Mouse (Mus musculus): ENCODE measurements around the gene Cars2.
"Not testable (repeated sequence)": the region's sequence is repeated elsewhere in the genome, so short reads cannot be mapped to it uniquely, and the experiment has no call there.

Gene Cars2

DNA sequence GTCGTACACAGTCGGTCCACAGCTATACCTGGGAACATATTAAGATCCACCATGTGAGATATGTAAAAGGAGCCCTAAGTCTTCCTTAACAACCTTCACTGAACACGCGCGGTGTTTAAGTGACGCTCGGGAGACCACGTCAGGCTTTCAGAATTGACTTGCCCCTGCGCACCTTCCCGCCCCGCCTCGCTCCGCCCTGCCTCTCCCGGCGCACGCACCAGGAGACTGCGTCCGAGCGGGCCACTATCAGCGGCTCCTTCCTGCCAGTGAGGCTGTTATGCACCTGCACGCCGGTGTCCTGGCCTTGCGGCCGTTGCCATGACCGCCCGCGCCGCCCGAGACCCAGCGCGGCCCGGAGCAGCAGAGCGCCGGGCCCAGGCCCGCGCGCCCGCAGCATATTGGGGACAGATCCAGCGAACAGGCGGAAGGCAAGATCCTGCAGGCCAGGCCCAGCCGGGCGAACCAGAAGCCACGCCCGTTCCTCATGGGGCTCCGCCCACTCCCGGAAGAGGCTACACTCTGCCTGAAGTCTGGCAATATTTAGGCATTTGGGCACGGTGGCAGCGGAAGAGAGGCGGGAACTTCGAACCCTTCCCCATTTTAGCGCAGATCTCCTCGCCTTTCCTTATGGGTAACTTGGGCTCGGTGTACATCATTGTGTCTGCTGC, at the start of gene Cars2:
Cars2 (minus strand) TSS at position 503 of the 668 bp plus-strand sequence.
- DNase-seq (ENCODE audit: low read depth) = peak; percentile 95

DNA sequence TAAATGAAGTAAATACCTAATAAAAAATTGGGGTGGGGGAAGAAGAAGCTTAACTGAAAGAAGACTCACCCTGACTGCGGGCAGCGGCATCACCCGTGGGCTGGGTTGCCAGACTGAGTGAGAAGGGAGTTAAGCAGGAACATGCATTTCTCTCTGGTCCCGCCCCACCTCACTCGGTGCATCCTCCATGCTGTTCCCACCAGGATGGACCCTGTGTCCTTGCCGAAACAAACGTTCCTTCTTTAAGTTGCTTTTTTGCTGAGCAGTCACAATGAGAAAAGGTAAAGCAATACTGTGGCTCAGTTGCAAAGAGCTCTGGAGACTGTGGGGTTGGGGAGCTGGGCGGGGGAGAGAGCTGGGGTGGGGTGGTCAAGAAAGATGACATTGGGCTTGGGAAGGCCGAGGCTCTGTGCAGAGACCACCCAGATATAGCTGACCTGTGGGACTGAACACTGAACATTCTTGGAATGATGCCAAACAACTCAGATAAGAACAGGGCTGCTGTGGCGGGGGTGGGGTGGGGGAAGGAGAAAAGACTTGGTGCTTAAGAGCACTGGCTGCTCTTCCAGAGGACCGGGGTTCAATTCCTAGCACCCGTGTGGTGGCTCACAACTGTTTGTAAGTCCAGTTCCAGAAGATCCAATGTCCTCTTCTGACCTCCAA, 42.8 kb upstream of the Cars2 start:
- no peak for DNase-seq (ENCODE audit: low read depth)

DNA sequence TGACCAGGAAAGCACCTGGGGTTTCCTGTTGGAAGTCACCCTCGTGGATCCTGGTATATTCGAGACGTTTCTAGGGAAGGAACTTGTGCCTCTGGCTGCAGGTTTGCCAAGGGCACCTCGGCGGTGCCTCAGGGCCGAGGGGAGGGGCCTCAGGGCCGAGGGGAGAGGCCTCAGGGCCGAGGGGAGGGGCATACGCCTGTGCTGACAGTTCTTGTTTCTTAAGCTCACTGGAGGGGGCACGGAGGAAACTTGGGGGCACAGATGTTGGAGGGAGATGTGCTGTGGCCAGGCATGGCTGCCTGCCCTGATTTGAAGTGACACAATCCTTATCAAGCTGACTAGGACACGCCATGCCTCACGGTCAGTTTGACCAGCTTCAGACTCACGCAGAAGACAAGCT, 41.7 kb upstream of the Cars2 start:
- DNase-seq (ENCODE audit: low read depth) = peak; percentile 16

DNA sequence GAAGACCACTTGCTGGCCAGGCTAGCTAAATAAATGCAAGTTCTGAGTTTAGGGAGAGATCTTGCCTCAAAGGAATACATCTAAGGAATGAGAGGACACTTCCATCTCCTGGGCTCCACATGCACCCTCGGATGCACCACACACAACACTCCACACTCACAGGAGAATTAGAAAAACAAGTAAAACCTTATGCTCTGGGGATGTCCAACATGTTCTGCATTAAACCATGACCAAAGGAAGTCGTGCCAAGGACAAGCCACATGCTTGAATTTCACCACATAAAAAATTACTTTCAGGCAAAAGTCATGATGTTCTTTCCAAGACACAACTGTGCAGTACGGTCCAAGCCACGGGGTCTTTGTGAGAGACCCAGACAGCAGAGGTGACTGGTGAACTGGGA, 41.3 kb upstream of the Cars2 start:
- DNase-seq (ENCODE audit: low read depth) = no peak

DNA sequence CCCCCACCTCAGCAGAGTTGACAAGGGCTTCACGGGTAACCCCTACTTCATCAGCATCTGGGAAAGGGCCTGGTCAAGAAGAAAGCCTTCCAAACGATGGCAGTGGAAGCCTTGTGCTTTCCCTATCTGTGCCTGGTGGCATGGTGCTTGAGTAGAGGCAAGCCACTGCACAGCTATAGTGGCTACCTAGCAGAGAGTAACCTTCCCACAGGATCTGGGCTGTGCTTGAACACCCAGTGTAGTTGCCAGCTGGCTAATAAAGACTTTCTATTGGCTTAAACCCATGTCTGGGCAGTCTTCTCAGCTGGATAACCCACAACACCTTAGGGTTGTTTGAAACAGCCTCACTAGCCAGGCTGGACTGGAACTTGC, 35.8 kb upstream of the Cars2 start:
- no peak for DNase-seq (ENCODE audit: low read depth)

DNA sequence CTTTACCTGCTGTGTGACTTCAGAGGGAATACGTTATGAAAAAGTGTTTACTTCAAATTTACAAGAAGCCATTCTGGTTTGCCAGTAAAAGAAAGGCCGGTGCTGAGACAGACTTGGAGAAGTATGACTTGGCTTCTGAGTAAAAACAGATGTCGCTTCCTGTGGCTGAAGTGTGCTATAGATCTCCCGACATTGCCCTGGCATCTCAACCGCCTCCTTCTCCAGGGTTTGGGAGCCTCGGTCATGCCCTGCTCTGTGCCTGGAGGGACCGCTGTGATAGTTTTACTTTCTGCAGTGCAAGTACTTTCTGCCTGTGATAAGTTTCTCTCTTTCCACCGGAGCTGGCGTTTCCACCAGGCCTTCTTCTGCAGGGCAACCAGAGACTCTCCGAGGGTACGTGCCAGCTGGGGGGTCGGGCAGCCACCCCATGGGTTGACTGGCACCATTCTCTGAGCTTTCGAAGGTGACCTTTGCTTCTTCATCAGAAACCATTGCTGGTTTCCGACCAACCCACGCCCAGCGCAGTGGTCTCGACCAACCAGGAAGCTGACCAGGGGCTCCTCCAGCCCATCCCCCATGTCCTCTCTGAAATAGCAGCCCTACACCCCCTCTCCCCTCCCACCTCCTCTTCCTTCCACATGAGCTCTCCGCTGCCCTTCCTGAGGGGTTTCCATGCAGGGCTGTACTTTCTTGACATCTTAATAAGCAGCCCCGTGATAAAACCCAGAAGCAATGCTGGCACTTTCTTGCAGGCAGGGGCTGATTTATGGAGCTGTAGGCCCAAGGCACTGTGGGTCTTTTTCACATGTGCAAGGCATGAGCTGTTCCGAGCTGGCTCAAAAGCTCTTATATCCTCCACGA, 35.2 kb upstream of the Cars2 start:
- no peak for DNase-seq (ENCODE audit: low read depth)

DNA sequence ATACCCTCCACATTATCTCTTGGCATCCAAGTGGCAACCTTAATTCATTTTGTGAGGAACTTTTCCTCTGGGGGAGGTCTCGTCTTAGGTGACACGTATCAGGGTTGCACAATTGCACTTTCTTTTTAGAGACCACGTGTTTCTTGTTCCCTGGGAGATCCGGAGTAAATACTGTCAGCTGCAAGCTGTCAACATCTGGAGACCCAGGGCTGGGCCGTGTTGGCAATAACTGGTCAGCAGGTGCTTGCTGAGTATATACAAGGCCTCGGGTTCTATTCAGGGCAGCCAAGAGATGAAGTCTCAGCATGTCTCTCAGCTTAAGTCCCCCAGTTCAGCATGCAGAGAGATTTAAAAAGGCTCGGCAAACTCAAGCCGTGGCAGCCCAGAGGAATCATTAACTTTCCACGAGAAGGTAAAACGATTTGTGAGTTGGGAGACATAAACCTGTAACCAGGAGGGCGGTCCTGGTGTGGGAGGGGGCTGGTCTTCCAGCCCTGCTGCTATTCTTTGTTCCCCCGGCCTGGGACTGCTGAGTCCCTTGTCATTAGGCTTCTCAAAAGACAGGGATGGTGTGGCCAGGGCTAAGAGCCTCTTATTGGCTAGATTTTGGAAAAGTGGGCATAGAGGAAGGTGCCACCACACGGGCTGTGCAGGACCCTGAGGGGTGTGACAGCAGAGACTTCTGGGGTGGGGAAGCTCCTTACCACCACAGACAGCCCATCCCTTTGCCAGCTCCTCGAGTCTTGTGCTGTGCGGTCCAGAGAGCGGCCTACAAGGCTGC, 25.2 kb upstream of the Cars2 start:
- DNase-seq (ENCODE audit: low read depth) = no peak

DNA sequence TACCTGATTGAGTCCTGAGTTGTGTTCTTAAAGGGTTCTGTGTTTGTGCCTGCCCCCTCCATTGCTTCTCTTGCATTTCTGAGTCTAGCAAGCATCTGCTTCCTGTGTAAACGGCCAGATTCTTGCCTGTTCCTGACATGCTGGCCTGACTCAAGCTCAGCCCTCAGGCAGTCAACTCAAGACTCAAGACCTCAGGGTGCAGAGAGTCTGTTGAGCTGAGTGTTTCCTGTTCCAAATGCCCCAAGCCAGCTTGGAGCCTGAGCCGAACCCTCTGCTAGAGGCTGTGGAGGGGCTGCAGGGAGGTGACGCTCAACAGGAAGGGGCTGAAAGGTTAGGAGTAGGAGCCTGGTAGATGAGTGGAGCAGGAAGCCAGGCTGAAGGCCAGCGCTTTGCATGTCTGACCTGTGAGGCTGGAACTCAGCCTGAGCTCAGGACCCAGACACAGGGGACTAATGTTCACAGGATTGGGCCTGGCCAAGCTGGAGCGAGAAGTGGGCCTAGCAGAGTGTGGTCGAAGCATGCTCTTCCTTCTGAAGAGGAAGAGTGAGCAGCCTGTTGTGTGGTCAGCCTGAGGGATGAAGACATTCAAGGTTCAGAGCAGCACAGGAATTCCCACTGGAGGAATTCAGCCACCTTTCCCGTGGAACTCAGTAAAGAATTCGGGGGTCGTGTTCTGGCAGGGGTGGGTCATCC, 24.5 kb upstream of the Cars2 start:
- no peak for DNase-seq (ENCODE audit: low read depth)

DNA sequence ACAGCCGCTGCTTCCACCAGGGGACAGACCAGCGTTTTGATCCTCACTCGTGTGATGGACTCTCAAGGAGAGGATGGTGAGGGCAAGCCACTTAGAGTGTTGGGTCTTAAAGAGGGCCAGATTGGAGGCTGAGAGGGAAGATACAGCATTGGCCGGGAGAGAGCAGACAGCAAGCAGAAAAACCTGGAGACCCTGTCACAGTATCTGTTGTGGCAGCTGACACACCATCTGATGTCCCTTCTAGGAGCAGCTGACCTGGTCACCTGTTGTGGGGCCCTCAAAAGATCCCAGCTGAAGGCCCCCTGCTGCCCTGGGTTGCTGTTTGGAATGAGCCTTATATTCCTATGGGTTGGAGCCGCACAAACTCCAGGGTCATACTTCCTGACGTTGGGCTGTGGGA, 21.8 kb upstream of the Cars2 start:
- DNase-seq (ENCODE audit: low read depth) = no peak

DNA sequence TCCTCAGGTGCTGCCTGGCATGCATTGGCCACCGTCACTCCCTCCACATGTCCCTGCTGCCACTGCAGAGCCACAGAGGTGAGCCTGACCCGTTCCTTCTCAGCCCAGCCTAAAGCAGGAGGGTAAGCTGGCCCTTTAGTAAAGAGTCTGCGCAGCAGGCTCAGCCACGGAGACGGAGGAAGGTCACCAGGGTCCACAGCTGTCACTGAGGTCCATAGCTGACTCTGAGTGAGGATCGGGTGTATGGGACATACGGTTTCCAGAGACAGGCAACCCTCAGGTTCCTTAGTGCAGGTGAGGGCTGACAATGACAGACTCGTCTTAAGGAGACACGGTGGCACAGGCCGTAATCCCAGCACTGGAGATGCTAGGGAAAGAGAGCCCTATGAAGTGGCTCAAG, 21.4 kb upstream of the Cars2 start:
- no peak for DNase-seq (ENCODE audit: low read depth)

DNA sequence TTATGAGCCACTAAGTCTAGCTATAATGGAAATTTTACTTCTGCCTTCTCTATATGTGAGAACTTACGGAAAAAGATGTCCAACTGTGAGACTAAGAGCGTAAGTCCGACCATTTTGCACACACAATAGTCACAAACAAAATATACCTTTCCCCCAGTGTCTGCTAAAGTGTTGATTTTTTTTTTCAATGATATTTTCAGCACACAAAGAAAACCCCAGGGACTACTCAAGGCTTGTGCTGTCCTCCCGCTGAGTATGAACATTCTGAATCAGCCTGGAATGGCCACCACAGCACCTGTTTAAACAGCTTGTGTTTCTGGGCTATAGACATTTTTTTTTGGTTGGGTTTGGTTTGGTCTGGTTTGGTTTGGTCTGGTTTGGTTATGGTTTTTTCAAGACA, 20.2 kb upstream of the Cars2 start:
- no peak for DNase-seq (ENCODE audit: low read depth)

DNA sequence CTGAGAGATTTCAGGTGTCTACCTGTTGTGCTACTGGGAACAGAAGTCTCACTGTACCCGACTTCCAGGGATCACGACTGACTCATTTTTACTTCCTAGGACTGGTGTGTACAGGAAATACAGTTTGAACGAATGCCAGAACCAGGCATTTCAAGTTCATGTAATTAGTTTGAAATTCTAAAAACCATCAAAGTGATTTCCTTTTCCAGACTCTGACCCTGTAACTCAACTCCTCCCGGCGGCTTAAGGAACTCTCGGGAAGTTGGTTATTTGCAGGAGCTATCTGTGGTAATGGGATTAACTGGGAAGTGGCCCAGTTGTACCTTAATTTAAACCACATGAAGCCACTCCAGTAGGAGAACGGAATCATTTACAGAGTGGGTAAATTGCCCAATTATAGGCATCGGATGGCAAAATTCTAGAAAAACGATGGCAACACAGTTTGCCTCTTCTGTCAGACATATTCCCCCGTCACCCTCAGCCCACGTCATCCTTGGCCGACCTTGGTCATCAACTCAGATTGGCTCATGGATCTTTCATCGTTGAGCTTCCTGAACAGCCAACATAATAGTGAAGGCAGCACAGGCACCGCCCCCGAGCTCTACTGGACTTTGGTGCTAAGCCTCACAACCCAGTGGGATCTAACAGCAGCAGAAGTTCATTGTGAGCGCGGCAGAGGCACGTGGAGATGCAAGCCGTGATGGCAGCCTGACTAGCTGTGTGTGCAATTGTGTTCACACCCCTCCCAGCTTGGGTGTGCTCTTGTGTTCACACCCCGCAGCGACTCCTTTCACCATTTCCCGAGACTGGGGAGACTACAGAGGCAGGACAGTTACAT, 18.9 kb upstream of the Cars2 start:
- no peak for DNase-seq (ENCODE audit: low read depth)

DNA sequence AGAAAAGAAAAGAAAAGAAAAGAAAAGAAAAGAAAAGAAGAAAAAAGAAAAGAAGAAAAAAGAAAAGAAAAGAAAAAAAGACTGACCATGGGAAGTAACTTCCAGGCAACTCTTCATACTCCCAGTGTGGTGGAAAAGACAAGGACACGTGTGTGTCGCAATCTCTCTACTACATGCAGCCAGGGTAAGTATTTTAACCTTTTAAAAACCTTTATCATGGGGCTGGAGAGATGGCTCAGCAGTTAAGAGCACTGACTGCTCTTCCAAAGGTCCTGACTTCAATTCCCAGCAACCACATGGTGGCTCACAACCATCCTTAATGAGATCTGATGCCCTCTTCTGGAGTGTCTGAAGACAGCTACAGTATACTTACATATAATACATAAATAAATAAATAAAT, 17.6 kb upstream of the Cars2 start:
- not testable (repeated sequence) for DNase-seq (ENCODE audit: low read depth)

DNA sequence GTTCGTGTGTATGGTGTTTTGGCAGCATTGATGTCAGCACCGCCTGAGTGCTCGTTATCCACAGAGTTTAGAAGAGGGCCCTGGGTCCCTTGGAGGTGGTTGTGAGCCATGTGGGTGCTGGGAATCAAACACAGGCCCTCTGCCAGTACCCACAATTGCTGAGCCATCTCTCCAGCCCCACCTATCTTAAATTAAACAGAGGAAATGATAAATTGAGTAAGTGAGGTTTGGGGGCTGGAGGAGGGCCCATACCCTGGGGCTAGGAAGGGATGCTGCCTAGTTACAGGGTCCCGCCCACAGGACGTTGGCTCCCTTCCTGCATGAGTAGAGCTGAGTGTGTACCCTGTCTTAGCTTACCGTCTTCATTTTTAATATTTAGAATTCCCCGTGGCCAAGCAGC, 14.1 kb upstream of the Cars2 start:
- no peak for DNase-seq (ENCODE audit: low read depth)

DNA sequence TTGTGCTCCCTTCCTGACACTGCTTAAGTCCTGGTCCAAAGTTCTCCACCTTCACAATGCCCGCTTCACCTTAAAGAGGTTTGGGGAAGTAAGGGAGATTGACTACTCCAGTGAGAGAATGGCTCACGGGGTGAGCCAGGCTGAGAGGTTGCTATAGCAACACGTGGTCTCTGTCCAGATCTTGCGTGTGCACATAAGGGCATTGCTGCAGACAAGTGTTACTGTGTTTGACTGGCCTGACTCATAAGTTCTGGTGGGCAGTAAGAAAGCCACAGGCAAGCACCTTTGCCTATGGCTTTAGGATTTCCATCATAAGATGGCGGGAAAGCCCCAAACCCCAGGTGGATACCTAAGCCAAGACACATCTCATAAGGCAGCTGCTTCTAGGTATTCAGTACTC, 13.7 kb upstream of the Cars2 start:
- DNase-seq (ENCODE audit: low read depth) = no peak

DNA sequence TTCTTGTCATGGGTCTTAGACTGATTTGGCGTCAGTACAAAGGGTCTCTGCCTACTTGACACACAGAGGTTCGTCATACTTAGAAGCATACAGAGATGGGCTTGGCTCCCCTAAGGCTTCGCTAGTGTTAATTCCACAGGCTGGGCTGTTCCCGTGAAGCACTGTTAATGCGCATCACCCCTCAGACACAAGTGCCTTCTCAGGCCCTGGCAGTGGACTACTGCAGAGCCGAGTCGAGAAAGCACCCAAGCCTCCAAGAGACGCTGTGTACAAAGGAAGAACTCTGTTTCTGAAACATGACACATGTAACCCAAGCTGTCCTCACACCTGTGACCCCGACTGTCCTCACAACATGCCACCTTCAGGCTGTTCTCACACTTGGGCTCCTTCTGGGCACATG, 9.6 kb upstream of the Cars2 start:
- DNase-seq (ENCODE audit: low read depth) = no peak

DNA sequence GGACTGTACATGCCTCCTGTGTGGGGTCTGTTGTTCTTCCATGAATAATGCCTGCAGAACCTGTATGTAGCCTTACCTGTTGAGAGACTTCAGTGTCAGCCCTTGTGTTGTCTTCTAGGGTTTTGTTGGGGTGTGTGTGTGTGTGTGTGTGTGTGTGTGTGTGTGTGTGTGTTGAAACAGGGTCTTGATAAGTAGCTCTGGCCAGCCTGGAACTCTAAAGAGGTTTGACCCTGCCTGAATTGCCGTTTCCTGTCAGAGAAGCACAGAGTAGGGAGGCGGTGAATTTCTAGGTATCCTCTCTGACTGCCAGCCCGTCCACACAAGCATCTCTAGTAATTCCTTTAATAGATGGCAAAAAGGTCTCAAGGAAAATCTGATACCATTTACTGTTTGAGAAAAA, 8.9 kb upstream of the Cars2 start:
- peak; percentile 29 for DNase-seq (ENCODE audit: low read depth)

DNA sequence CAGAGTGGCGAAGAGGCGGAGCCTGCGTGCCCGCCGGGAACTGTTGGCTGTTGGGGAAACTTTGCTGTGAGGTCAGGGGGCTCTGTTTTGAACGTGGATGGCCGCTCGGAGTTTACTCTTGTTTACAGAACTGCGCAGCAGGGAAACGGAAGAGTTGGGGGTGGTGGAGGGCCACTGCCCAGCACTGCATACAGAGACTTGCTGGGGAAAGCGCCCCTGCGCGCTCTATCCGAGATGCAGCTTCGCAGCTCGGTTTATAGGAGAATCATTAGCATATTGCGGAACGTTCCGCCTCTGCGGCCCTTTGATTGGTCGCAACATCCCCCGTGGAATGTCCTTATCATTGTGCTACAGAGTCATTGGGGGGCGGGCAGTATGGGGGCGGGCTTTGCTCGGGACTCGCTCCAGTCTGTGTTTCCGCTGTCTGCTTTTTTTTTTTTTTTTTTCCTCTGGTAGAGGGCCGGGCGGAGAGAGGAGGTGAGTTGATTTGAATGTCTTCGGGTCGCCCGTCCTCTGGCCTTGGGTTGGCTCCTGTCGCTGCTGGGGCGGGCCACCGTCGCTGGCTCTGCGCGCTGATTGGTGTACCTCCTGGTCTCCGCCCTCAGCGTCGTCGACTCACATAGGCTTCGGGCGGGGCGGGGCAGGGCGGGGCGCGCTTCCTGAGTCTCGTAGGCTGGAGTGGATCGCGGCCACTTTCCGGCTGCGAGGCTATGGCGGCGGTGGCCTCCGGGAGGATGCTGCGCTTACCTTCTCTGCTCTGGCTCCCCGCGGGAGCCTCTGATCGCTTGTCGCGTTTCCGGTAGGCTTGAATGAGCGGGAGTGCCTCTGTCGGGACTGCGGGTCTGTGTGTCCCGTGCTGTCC, 7.4 kb upstream of the Cars2 start:
- peak; percentile 99 for DNase-seq (ENCODE audit: low read depth)

DNA sequence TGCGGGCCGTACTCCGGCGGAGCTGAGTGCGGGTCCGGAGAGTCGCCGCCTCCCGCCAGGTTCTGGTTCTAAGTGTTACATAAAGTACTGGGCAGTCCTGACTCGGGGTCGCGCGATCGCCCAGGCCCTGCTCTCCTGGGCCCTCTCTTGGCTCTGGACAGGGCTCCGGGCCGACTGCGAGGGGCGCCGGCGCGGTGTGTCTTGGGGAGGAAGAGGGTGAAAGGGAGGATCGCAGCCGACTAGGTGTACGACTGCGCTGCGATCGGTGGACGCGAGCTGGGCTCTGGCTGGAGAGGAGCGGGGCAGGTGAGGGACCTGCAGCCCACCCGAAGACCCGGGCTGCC, 6.8 kb upstream of the Cars2 start:
- no peak for DNase-seq (ENCODE audit: low read depth)

All from induced T-regulatory cell, adult 2 months (primary cell).